Mouse (Mus musculus) bone marrow macrophage, adult 2 months (primary cell): ENCODE results near the gene Th.

Experiments used
- CTCF ChIP-seq: IDR thresholded peaks from 2 replicates; pipeline ENCODE4 v1.5.1; 2012; ENCODE audit warnings: low read depth, mild to moderate bottlenecking, low read length, moderate library complexity
- POLR2A ChIP-seq: IDR thresholded peaks from 2 replicates; pipeline ENCODE4 v1.6.1; 2012; ENCODE audit warnings: mild to moderate bottlenecking, low read depth, low read length, borderline replicate concordance

- TF ChIP-seq CTCF (no peak), POLR2A (no peak)
Measured at GRCm38 (mm10) chr7:142935708-142936107, 4.8 kb upstream of the Th start.
